Mouse (Mus musculus) thymus, adult 2 months (tissue): ENCODE measurements around the gene Tbc1d16. TPM values are rescaled to one million over a fixed set of nuclear protein-coding genes. Genes with fewer than 3 reads are reported as not detected.
"Not testable (repeated sequence)": the region's sequence is repeated elsewhere in the genome, so short reads cannot be mapped to it uniquely, and the experiment has no call there.

Experiments used
- DNase-seq: peaks from one replicate; pipeline ENCODE4 v3.0.0; 2021
- H3K27ac ChIP-seq: fragments of 200-500 bp; 2 replicates; pipeline ENCODE4 v1.5.1; 2012; ENCODE audit warnings: low read length, control low read depth; ENCODE audit not compliant: control insufficient read depth, insufficient read depth
- H3K27me3 ChIP-seq: fragments of 200-500 bp; 2 replicates; pipeline ENCODE4 v1.6.1; 2012; ENCODE audit warnings: mild to moderate bottlenecking, low read length, moderate library complexity, mixed read lengths; ENCODE audit not compliant: control insufficient read depth, insufficient read depth
- H3K36me3 ChIP-seq: fragments of 200-500 bp; 2 replicates; pipeline ENCODE4 v1.6.1; 2012; ENCODE audit warnings: mild to moderate bottlenecking, low read length, moderate library complexity; ENCODE audit not compliant: control insufficient read depth, insufficient read depth
- H3K4me1 ChIP-seq: fragments of 200-500 bp; replicated peaks from 2 replicates; pipeline ENCODE4 v1.6.1; 2012; ENCODE audit warnings: low read length; ENCODE audit not compliant: control insufficient read depth, insufficient read depth
- H3K4me3 ChIP-seq: fragments of 200-500 bp; 2 replicates; pipeline ENCODE4 v1.5.1; 2012; ENCODE audit warnings: mild to moderate bottlenecking, low read length, control low read depth, moderate library complexity; ENCODE audit not compliant: control insufficient read depth, insufficient read depth
- CTCF ChIP-seq: fragments of 200-500 bp; IDR thresholded peaks from 2 replicates; pipeline ENCODE4 v1.5.1; 2012; ENCODE audit warnings: mild to moderate bottlenecking, control low read depth, low read length, moderate library complexity, borderline replicate concordance; ENCODE audit not compliant: control insufficient read depth, poor library complexity, insufficient read depth; ENCODE audit errors: extremely low read depth
- POLR2A ChIP-seq: fragments of 200-500 bp; IDR thresholded peaks from 2 replicates; pipeline ENCODE4 v1.6.1; 2012; ENCODE audit warnings: mild to moderate bottlenecking, low read length, control low read depth, moderate library complexity; ENCODE audit not compliant: control insufficient read depth, poor library complexity, insufficient read depth; ENCODE audit errors: extremely low read depth
- WGBS: fragments of 180-500 bp; shearing (Covaris S2); methylation state at CpG from one replicate; pipeline ENCODE4 v1.1.7; 2018; 5-methylcytosine and 5-hydroxymethylcytosine counted together
- polyA plus RNA-seq: library from polyadenylated mRNA; depleted of rRNA; stranded (reverse); fragments of >200 nt; gene quantifications from 2 replicates; pipeline ENCODE4 v1.2.3, GENCODE M21; 2012

The Tbc1d16 gene
- polyA plus RNA-seq, 1 experiment: 12.0 TPM

GRCm38 (mm10) chr11:119265811-119266210 lies 37.5 kb upstream of the Tbc1d16 start:
- no peaks in the 10 kb centered on the region for H3K27me3 ChIP-seq
- DNase-seq: no peak
- H3K4me3 ChIP-seq: no peak overlapping the region
- H3K36me3 ChIP-seq: no peaks in the 10 kb centered on the region
- TF ChIP-seq POLR2A (no peak), CTCF (no peak)
- peaks cover 17% of the 10 kb centered on the region for H3K4me1 ChIP-seq
- H3K27ac ChIP-seq: no peak overlapping the region
- 94% methylated on average over 7 of the region's 7 CpGs for WGBS

- Histone ChIP-seq H3K4me3 (no peak overlapping the region), H3K27ac (no peak overlapping the region), H3K4me1 (peaks cover 17% of the 10 kb centered on the region), H3K27me3 (no peaks in the 10 kb centered on the region), H3K36me3 (no peaks in the 10 kb centered on the region)
- TF ChIP-seq POLR2A (no peak), CTCF (no peak)
- DNase-seq: no peak
- 91% methylated on average over 13 of the region's 13 CpGs for WGBS
These were observed 36.1 kb upstream of the Tbc1d16 start for GRCm38 (mm10) chr11:119264413-119264812.

GRCm38 (mm10) chr11:119259977-119260376 lies 31.7 kb upstream of the Tbc1d16 start:
- no peaks in the 10 kb centered on the region for H3K36me3 ChIP-seq
- no peak overlapping the region for H3K4me3 ChIP-seq
- 92% methylated on average over 8 of the region's 8 CpGs for WGBS
- no peak for DNase-seq
- peaks cover 7% of the 10 kb centered on the region; the same call in 1 of the 2 replicates for H3K4me1 ChIP-seq
- H3K27me3 ChIP-seq: no peaks in the 10 kb centered on the region
- TF ChIP-seq POLR2A: no peak
- no peak for TF ChIP-seq CTCF
- no peak overlapping the region for H3K27ac ChIP-seq

GRCm38 (mm10) chr11:119258572-119259322 lies 30.4 kb upstream of the Tbc1d16 start:
- DNase-seq: peak; percentile 41
- peak overlapping the region; percentile 46 for H3K27ac ChIP-seq
- 71% methylated on average over 23 of the region's 23 CpGs for WGBS

GRCm38 (mm10) chr11:119258216-119258571 lies 29.9 kb upstream of the Tbc1d16 start:
- TF ChIP-seq CTCF: no peak
- TF ChIP-seq POLR2A: no peak
- peaks cover 7% of the 10 kb centered on the region for H3K4me1 ChIP-seq
- no peak overlapping the region for H3K27ac ChIP-seq
- no peak for DNase-seq
- no peaks in the 10 kb centered on the region for H3K27me3 ChIP-seq
- H3K36me3 ChIP-seq: no peaks in the 10 kb centered on the region
- WGBS: 68% methylated on average over 9 of the region's 9 CpGs
- 0 out of 2 replicates have a peak overlapping the region, but pooled peaks have one; percentile 44 for H3K4me3 ChIP-seq

More at GRCm38 (mm10) chr11:119258572-119259322, 30.4 kb upstream of the Tbc1d16 start:
- Histone ChIP-seq H3K36me3 (no peaks in the 10 kb centered on the region), H3K27me3 (no peaks in the 10 kb centered on the region), H3K4me3 (peak overlapping the region; percentile 44), H3K4me1 (peaks cover 7% of the 10 kb centered on the region; the same call in 1 of the 2 replicates)
- no peak for TF ChIP-seq POLR2A

GRCm38 (mm10) chr11:119256557-119256956 lies 28.3 kb upstream of the Tbc1d16 start:
- H3K4me1 ChIP-seq: peaks cover 19% of the 10 kb centered on the region
- not testable (repeated sequence) for H3K36me3 ChIP-seq, H3K27me3 ChIP-seq, H3K27ac ChIP-seq, H3K4me3 ChIP-seq, DNase-seq
- 98% methylated on average over 5 of the region's 5 CpGs for WGBS

- no peaks in the 10 kb centered on the region for H3K27me3 ChIP-seq
- no peaks in the 10 kb centered on the region for H3K36me3 ChIP-seq
- 6% methylated on average over 22 of the region's 22 CpGs for whole genome bisulfite sequencing
- peak overlapping the region; percentile 15 for H3K4me3 ChIP-seq
- DNase-seq: peak; percentile 66
- TF ChIP-seq POLR2A (peak; percentile 28; the same call in 1 of the 2 replicates), CTCF (peak; percentile 72; the same call in 1 of the 2 replicates)
- H3K27ac ChIP-seq: no peak overlapping the region
- H3K4me1 ChIP-seq: peaks cover 25% of the 10 kb centered on the region
These were observed 24.7 kb upstream of the Tbc1d16 start for GRCm38 (mm10) chr11:119252854-119253541.
